ENCODE assay signal across 7 mouse cellular contexts in the genomic region with DNA sequence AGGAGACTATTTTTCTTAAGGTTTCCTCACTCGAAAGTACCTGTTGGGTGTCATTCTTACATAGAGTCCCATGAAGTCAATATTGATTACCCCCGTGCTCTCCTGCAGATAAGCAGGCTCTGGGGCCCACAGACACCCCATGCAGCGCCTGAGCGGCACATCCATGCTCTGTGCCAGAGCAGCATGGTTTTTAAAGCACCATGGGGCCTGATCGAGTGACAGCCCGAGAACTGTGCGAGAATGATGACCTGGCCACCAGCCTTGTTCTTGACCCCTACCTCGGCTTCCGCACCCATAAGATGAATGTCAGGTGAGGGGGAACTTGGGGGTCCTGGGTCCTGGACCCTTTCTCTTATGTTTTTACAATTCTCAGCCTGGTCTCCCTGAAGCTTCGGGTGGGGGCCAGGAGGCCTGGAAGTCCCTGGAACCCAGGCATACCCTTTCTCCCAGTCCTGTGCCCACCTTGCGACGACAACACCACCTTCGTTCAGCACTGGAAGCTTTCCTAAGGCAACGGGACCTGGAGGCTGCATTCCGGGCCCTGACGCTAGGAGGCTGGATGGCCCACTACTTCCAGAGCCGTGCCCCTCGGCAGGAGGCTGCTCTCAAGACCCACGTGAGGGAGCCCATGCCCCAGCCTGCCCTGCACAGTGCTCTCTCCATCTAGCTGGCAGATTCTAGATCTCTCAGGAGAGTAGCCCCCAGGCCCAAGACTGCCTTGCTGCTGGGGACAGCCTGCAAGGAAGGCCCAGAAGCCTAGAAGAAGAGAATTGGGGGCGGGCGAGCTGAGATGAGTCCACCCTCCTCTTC. TPM values are rescaled to one million over a fixed set of nuclear protein-coding genes. Genes with fewer than 3 reads are reported as not detected.
DNase-seq lines count a peak whose midpoint lies in the region; ATAC-seq and TF ChIP-seq lines count a peak whose summit lies in the region.

No protein-coding gene starts in this region.

- H3K27me3 ChIP-seq in lung, embryonic 14.5 days (ENCODE audit: insufficient read depth, low read length) = no peaks in the 10 kb centered on the region
- H3K27me3 ChIP-seq in embryonic facial prominence, embryonic 11.5 days (ENCODE audit: control insufficient read depth, insufficient read depth, low read length) = no peaks in the 10 kb centered on the region
- H3K27me3 ChIP-seq in limb, embryonic 12.5 days = no peaks in the 10 kb centered on the region
- no peaks in the 10 kb centered on the region for H3K27me3 ChIP-seq in stomach, embryonic 14.5 days (ENCODE audit: control insufficient read depth, insufficient read depth, low read length)

- 72% methylated on average over 21 of the region's 21 CpGs for WGBS in lung, embryonic 14.5 days
- 84% methylated on average over 21 of the region's 21 CpGs for WGBS in embryonic facial prominence, embryonic 11.5 days
- 86% methylated on average over 21 of the region's 21 CpGs for WGBS in limb, embryonic 12.5 days
- WGBS in stomach, embryonic 14.5 days = 69% methylated on average over 21 of the region's 21 CpGs

- H3K9me3 ChIP-seq in lung, embryonic 14.5 days (ENCODE audit: low read depth, low read length) = no peaks in the 10 kb centered on the region
- H3K9me3 ChIP-seq in embryonic facial prominence, embryonic 11.5 days (replicated peaks; ENCODE audit: control insufficient read depth, low read length) = no peaks in the 10 kb centered on the region
- no peaks in the 10 kb centered on the region for H3K9me3 ChIP-seq in limb, embryonic 12.5 days
- H3K9me3 ChIP-seq in stomach, embryonic 14.5 days (ENCODE audit: control insufficient read depth, low read depth, low read length) = no peaks in the 10 kb centered on the region

- DNase-seq in lung, embryonic 14.5 days = no peak
- no peak for DNase-seq in lung, postnatal 4 days
- no peak for DNase-seq in embryonic facial prominence, embryonic 11.5 days (ENCODE audit: low spot score)
- no peak for DNase-seq in natural killer cell, adult 2 months (ENCODE audit: low spot score in 2 of 2)
- DNase-seq in adipocyte (ENCODE audit: low spot score) = no peak

- ATAC-seq in lung, embryonic 14.5 days (ENCODE audit: insufficient read depth) = no peak
- no peak for ATAC-seq in embryonic facial prominence, embryonic 11.5 days (replicated peaks; ENCODE audit: insufficient number of reproducible peaks, low FRiP score, low TSS enrichment, low read depth)
- ATAC-seq in limb, embryonic 12.5 days (ENCODE audit: insufficient number of reproducible peaks, insufficient read depth, low FRiP score, low TSS enrichment, low read depth) = no peak
- ATAC-seq in stomach, embryonic 14.5 days (ENCODE audit: insufficient number of reproducible peaks, insufficient read depth, low FRiP score, low read depth) = no peak

- peak overlapping the region; percentile 54 for H3K4me3 ChIP-seq in lung, embryonic 14.5 days (ENCODE audit: low read depth, low read length)
- 0 out of 2 replicates have a peak overlapping the region, but pooled peaks have one; percentile 6 for H3K4me3 ChIP-seq in embryonic facial prominence, embryonic 11.5 days (ENCODE audit: low read depth, low read length)
- peak overlapping the region; percentile 72 for H3K4me3 ChIP-seq in limb, embryonic 12.5 days (replicated peaks)
- peak overlapping the region; percentile 64; the same call in 1 of the 2 replicates for H3K4me3 ChIP-seq in stomach, embryonic 14.5 days (ENCODE audit: low read depth, low read length)

- H3K27ac ChIP-seq in lung, embryonic 14.5 days (ENCODE audit: low read depth) = peak overlapping the region; percentile 66; the same call in 1 of the 2 replicates
- no peak overlapping the region for H3K27ac ChIP-seq in embryonic facial prominence, embryonic 11.5 days (replicated peaks; ENCODE audit: low read depth, low read length)
- H3K27ac ChIP-seq in limb, embryonic 12.5 days = 0 out of 2 replicates have a peak overlapping the region, but pooled peaks have one; percentile 91
- H3K27ac ChIP-seq in stomach, embryonic 14.5 days (ENCODE audit: low read length) = no peak overlapping the region; the same call in 1 of the 2 replicates

- peaks cover 5% of the 10 kb centered on the region; the same call in 1 of the 2 replicates for H3K4me1 ChIP-seq in lung, embryonic 14.5 days (ENCODE audit: insufficient read depth)
- no peaks in the 10 kb centered on the region for H3K4me1 ChIP-seq in embryonic facial prominence, embryonic 11.5 days (ENCODE audit: control insufficient read depth, insufficient read depth, low read length)
- peaks cover 21% of the 10 kb centered on the region for H3K4me1 ChIP-seq in limb, embryonic 12.5 days (replicated peaks)
- H3K4me1 ChIP-seq in stomach, embryonic 14.5 days (ENCODE audit: control insufficient read depth, insufficient read depth, low read length) = peaks cover 20% of the 10 kb centered on the region

- no peak for TF ChIP-seq CTCF in lung, embryonic 14.5 days (IDR thresholded peaks at IDR 0.05; ENCODE audit: low read depth)

- peaks cover 36% of the 10 kb centered on the region for H3K36me3 ChIP-seq in lung, embryonic 14.5 days (ENCODE audit: insufficient read depth)
- H3K36me3 ChIP-seq in embryonic facial prominence, embryonic 11.5 days (replicated peaks; ENCODE audit: control insufficient read depth, insufficient read depth, low read depth, low read length) = peaks cover 8% of the 10 kb centered on the region
- peaks cover 48% of the 10 kb centered on the region for H3K36me3 ChIP-seq in limb, embryonic 12.5 days
- H3K36me3 ChIP-seq in stomach, embryonic 14.5 days (ENCODE audit: control insufficient read depth, insufficient read depth, low read length) = peaks cover 17% of the 10 kb centered on the region

- H3K9ac ChIP-seq in lung, embryonic 14.5 days = peak overlapping the region; percentile 15; the same call in 1 of the 2 replicates
- no peak overlapping the region for H3K9ac ChIP-seq in embryonic facial prominence, embryonic 11.5 days (replicated peaks; ENCODE audit: low read length)
- H3K9ac ChIP-seq in limb, embryonic 12.5 days (replicated peaks) = peak overlapping the region; percentile 87
- H3K9ac ChIP-seq in stomach, embryonic 14.5 days (replicated peaks; ENCODE audit: low read depth, low read length) = 0 out of 2 replicates have a peak overlapping the region, but pooled peaks have one; percentile 73

- H3K4me2 ChIP-seq in lung, embryonic 14.5 days = peak overlapping the region; percentile 86
- no peak overlapping the region for H3K4me2 ChIP-seq in embryonic facial prominence, embryonic 11.5 days (ENCODE audit: low read depth, low read length)
- peak overlapping the region; percentile 89 for H3K4me2 ChIP-seq in limb, embryonic 12.5 days
- peak overlapping the region; percentile 62 for H3K4me2 ChIP-seq in stomach, embryonic 14.5 days (replicated peaks; ENCODE audit: low read depth, low read length)

RNA-seq across cellular contexts. Expression of gene Kmt5c, which starts 2.0 kb away (rescaled TPM):
- polyA plus RNA-seq in lung, embryonic 14.5 days (2014; fragmentation: Nextera tagmentation; extraction: Ambion mirVana) = 51.3 and 53.1 TPM in 2 replicates
- polyA plus RNA-seq in embryonic facial prominence, embryonic 11.5 days (2014; fragmentation: Nextera tagmentation; extraction: Ambion mirVana) = 55.7 and 61.6 TPM in 2 replicates
- polyA plus RNA-seq in limb, embryonic 12.5 days (2016; fragmentation: Nextera tagmentation; extraction: Ambion mirVana) = 67.3 and 73.3 TPM in 2 replicates
- 59.2 and 59.4 TPM in 2 replicates for polyA plus RNA-seq in stomach, embryonic 14.5 days (2014; fragmentation: Nextera tagmentation; extraction: Ambion mirVana)

RNA-seq across cellular contexts. Expression of gene Cox6b2, which starts 11.0 kb away (rescaled TPM):
- polyA plus RNA-seq in lung, embryonic 14.5 days (2014; fragmentation: Nextera tagmentation; extraction: Ambion mirVana) = 37.3 and 40.1 TPM in 2 replicates
- 41.6 and 42.1 TPM in 2 replicates for polyA plus RNA-seq in embryonic facial prominence, embryonic 11.5 days (2014; fragmentation: Nextera tagmentation; extraction: Ambion mirVana)
- 61.5 and 70.0 TPM in 2 replicates for polyA plus RNA-seq in limb, embryonic 12.5 days (2016; fragmentation: Nextera tagmentation; extraction: Ambion mirVana)
- polyA plus RNA-seq in stomach, embryonic 14.5 days (2014; fragmentation: Nextera tagmentation; extraction: Ambion mirVana) = 72.0 and 85.2 TPM in 2 replicates

RNA-seq across cellular contexts. Expression of gene Tmem150b, which starts 16.8 kb away (rescaled TPM):
- polyA plus RNA-seq in lung, embryonic 14.5 days (2014; fragmentation: Nextera tagmentation; extraction: Ambion mirVana) = not detected in 2 replicates
- polyA plus RNA-seq in embryonic facial prominence, embryonic 11.5 days (2014; fragmentation: Nextera tagmentation; extraction: Ambion mirVana) = not detected in 2 replicates
- 0.13 and 0.26 TPM in 2 replicates for polyA plus RNA-seq in limb, embryonic 12.5 days (2016; fragmentation: Nextera tagmentation; extraction: Ambion mirVana)
- 0.36 and 0.78 TPM in 2 replicates for polyA plus RNA-seq in stomach, embryonic 14.5 days (2014; fragmentation: Nextera tagmentation; extraction: Ambion mirVana)

RNA-seq across cellular contexts. Expression of gene Fam71e2, which starts 29.2 kb away (rescaled TPM):
- polyA plus RNA-seq in lung, embryonic 14.5 days (2014; fragmentation: Nextera tagmentation; extraction: Ambion mirVana) = not detected in 2 replicates
- not detected in 2 replicates for polyA plus RNA-seq in embryonic facial prominence, embryonic 11.5 days (2014; fragmentation: Nextera tagmentation; extraction: Ambion mirVana)
- polyA plus RNA-seq in limb, embryonic 12.5 days (2016; fragmentation: Nextera tagmentation; extraction: Ambion mirVana) = not detected in 2 replicates
- not detected in 2 replicates for polyA plus RNA-seq in stomach, embryonic 14.5 days (2014; fragmentation: Nextera tagmentation; extraction: Ambion mirVana)

RNA-seq across cellular contexts. Expression of gene Il11, which starts 40.8 kb away (rescaled TPM):
- polyA plus RNA-seq in lung, embryonic 14.5 days (2014; fragmentation: Nextera tagmentation; extraction: Ambion mirVana) = not detected in 2 replicates
- 0.21 TPM in 1 of 2 replicates, not detected in the other for polyA plus RNA-seq in embryonic facial prominence, embryonic 11.5 days (2014; fragmentation: Nextera tagmentation; extraction: Ambion mirVana)
- not detected in 2 replicates for polyA plus RNA-seq in limb, embryonic 12.5 days (2016; fragmentation: Nextera tagmentation; extraction: Ambion mirVana)
- polyA plus RNA-seq in stomach, embryonic 14.5 days (2014; fragmentation: Nextera tagmentation; extraction: Ambion mirVana) = 0.17 and 0.27 TPM in 2 replicates

Comparison
In these comparisons a context has a peak if more than half of its experiments do, and no peak if none do; other contexts are left out.
1. H3K27ac ChIP-seq: peak in lung, embryonic 14.5 days (single experiment) and limb, embryonic 12.5 days (single experiment); none in embryonic facial prominence, embryonic 11.5 days (single experiment) and stomach, embryonic 14.5 days (single experiment).
2. H3K4me3 ChIP-seq: peak in every context shown above with its lines; median percentile 72 in limb, embryonic 12.5 days; 64 in stomach, embryonic 14.5 days; 54 in lung, embryonic 14.5 days; 6 in embryonic facial prominence, embryonic 11.5 days.